Mouse (Mus musculus) CH12.LX (cell line): ENCODE results near the gene Emc4.

Source experiments
- MXI1 ChIP-seq: IDR thresholded peaks from 2 replicates; pipeline ENCODE4 v1.6.1; 2011; ENCODE audit warnings: mild to moderate bottlenecking, low read depth, low read length, improper control_type of control experiment
- NELFE ChIP-seq: IDR thresholded peaks from 2 replicates; pipeline ENCODE4 v1.6.1; 2011; ENCODE audit warnings: low read depth, low read length, improper control_type of control experiment
- POLR2A ChIP-seq: IDR thresholded peaks from 2 replicates; pipeline ENCODE4 v1.6.1; 2011; ENCODE audit warnings: low read depth, mild to moderate bottlenecking, improper control_type of control experiment, low read length
- USF1 ChIP-seq: IDR thresholded peaks from 2 replicates; pipeline ENCODE4 v1.6.1; 2014; ENCODE audit warnings: low read depth, mild to moderate bottlenecking, inconsistent platforms, low read length, improper control_type of control experiment

GRCm38 (mm10) chr2:112348246-112348645 lies 19.6 kb downstream of the Emc4 start:
- no peak for TF ChIP-seq NELFE
- no peak for TF ChIP-seq POLR2A
- TF ChIP-seq MXI1, result no peak
- TF ChIP-seq USF1, result no peak
